Mouse (Mus musculus) granulocyte monocyte progenitor cell, adult 5-6 weeks (primary cell): ENCODE results near the gene 4930564D02Rik. TPM values are rescaled to one million over a fixed set of nuclear protein-coding genes. Genes with fewer than 3 reads are reported as not detected.

Source experiments
- ATAC-seq: replicated peaks from 2 replicates; pipeline ENCODE4 v1.8.0; 2016; ENCODE audit warnings: mild to moderate bottlenecking, moderate TSS enrichment, inconsistent platforms; ENCODE audit not compliant: poor library complexity, severe bottlenecking
- total RNA-seq, 2 experiments: library from RNA; stranded (forward) in 1 of 2; stranded (reverse) in 1 of 2; fragments of 200-712, 200-1000 nt in 1 of 2; fragments of >200 nt in 1 of 2; fragmentation: Nextera tagmentation in 1 of 2; gene quantifications; 2 replicates each; pipeline ENCODE4 v1.2.3; 2014 to 2017

4930564D02Rik gene
- total RNA-seq, 2 experiments from 2014 or later = not detected

GRCm38 (mm10) chr3:105054952-105055351 is 11.7 kb upstream of the 4930564D02Rik start:
- ATAC-seq = no peak

DNA sequence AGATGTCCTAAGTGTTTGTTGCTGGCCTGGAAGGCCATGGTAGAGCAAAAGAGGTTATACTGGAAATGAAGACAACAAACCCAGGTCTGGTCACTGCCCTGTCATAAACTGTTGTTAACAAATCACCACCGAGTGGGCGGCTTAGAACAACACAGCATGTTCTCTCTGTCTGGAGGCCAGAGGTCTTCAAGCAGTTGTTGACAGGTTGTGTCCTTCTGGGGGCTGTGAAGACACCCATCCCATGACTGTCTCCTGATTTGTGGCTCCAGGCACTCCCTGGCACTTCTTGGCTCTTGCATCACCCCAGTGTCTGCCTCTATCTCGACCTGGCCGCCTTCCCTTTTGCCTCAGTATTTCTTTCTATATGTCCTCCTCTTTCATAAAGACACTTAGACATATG is 11.0 kb upstream of the 4930564D02Rik start:
- ATAC-seq = no peak

GRCm38 (mm10) chr3:105058627-105059513 is 7.8 kb upstream of the 4930564D02Rik start:
- ATAC-seq = peak; percentile 74

DNA sequence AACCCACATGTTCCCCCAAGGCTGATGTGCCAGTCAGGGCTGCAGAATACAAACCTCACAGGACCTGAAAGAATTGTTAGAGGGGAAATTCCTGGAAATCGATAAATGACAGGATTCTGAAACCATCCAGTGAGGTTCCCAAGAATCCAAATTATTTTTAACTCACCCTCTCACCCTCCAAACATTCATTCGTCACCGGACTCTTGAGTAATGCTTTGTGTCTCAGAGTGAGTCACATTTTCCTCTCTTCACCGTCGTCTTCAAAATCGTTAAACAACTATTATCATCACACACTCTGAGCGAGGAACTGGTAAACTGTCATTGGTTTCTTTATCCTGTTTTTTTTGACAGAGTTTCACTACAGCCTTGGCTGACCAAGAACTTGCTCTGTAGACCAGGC is 6.7 kb upstream of the 4930564D02Rik start:
- 0 out of 2 replicates have a peak, but pooled peaks have one; percentile 17 for ATAC-seq

DNA sequence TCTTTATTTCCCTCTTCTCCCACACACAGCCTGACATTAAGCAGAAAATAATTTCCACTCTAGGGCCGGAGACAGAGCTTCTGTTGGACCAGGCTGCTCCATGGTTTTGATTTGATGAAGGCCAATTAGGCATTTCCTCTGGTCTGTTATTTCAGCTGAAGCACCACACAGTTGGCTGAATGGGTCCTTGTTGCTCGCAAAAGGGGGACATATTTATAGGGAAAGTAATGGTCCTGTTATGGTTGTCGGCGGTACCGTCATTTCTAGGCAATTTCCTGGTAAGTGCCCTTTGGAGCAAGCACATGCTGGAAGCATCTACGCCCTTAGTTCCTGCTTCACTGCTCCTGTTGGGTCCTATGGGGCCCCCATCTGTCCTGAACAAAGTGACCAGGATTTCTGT is 5.7 kb upstream of the 4930564D02Rik start:
- no peak for ATAC-seq

DNA sequence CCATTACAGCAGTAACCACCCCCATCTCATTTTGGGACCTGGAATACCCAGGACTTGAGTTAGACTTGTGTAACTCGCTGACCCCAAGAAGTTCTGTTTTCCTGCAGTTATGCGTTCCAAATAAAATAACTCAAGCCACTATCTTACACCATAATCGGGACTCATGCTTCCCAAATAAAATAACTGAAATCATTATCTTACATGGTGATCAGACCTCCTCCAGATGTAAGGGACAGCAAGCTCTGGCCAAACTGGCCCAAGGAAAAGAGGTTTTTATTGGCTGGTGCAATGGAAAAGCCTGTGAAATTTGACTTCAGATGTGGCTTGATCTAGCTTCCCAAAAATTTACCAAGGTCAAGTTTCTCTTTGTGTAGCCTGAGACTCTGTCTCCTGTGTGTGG is 5.1 kb upstream of the 4930564D02Rik start:
- no peak for ATAC-seq

GRCm38 (mm10) chr3:105061991-105062390 is 4.7 kb upstream of the 4930564D02Rik start:
- no peak for ATAC-seq

DNA sequence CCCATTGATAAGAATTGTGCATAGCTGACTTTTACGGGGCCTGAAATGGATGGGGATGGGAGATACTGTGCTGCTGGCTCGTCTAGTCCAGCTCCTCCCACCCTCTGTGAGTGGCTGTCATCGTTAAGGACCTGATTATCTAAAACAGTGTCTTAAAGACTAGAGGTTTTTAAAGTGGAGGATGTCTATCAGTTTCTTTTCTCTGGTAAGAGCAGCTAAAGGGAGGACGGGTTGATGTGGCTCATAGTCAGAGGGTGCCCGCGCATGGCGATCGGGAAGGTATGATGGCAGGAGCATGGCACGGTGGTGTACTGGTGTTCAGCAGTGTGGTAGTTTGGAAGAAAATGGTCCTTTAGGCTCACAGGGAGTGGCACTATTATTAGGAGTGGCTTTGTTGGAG is 4.0 kb upstream of the 4930564D02Rik start:
- ATAC-seq = no peak

- no peak for ATAC-seq
These were observed 3.9 kb downstream of the 4930564D02Rik start for GRCm38 (mm10) chr3:105070553-105070952.

GRCm38 (mm10) chr3:105071251-105071650 is 4.6 kb downstream of the 4930564D02Rik start:
- ATAC-seq = no peak

DNA sequence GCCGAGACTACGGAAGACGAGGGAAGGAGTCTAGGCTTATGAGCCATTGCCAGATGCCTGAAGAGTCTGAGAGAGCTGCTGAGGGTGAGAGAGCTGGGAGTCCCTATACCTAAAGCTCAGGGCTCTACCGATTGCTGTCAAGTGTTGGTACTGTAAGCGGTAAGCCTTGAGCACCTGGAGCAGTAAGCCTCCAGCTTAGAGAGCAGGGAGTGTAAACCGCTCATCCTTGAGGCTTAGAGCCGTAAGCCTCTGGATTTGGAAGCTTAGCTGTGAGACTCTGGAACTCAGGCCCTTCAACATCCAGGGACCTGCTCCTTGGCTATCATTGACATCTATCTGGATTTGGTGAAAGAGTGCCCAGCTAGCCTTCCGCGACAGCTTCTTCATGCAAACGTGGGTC is 5.9 kb downstream of the 4930564D02Rik start:
- no peak for ATAC-seq

- no peak for ATAC-seq
These were observed 9.2 kb downstream of the 4930564D02Rik start for GRCm38 (mm10) chr3:105075796-105076195.

- no peak; the same call in 1 of the 2 replicates for ATAC-seq
These were observed 11.7 kb downstream of the 4930564D02Rik start for GRCm38 (mm10) chr3:105078231-105078826.

DNA sequence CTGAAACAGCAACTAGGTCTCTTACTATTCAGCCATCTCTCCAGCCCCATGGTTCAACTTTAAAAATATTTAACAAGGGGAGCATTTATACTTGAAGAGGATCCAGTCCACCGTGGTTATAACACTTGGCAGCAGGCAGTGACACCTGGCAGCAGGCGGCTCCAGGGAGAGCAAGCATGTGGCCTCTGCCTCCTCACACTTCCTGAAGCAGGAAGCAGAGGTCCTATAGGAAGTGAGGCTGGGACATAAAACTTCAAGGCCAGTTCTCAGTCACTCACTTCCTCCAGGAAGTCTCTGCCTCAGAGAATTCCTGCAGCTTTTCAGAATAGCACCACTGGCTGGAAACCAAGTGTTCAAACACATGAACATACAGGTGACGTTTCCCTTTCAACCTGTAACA is 20.7 kb downstream of the 4930564D02Rik start:
- ATAC-seq = no peak

DNA sequence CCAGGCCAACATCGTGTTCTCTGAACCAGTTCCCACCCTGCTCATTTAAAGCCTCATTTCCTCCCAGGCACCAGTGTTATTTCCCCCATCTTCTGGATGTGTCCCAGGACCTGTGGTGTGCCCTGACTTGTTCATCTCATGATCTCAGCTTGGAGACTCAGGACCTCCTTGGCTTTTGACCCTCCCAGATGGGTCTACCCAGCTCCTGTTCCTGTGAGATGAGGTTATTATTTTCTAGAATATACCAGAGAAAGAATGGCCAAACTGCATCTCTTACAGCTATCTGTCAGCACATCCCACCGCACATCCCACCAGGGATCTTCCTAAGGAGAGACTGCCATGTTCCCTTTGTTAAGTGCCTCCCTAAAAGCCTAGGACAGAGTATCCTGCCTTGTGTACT is 22.0 kb downstream of the 4930564D02Rik start:
- ATAC-seq = no peak

DNA sequence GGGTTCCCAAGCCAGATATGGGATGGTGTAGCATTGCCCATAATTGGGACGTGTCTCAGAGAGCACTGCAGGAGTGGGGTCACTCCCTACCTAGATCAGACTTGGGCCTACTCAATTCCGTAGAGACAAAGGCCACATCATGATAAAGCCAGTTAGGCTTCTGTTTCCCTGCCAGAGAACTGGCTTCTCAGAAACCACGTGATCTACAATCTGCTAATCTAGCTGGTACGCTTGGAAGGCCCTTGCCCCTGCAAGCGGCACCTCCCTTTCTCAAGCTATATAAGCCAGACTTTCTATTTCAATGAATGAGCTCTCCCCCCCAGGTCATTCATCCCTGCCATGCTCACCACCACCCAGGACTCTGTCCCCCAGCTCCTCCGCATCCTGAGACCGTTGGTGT is 23.5 kb downstream of the 4930564D02Rik start:
- no peak for ATAC-seq

DNA sequence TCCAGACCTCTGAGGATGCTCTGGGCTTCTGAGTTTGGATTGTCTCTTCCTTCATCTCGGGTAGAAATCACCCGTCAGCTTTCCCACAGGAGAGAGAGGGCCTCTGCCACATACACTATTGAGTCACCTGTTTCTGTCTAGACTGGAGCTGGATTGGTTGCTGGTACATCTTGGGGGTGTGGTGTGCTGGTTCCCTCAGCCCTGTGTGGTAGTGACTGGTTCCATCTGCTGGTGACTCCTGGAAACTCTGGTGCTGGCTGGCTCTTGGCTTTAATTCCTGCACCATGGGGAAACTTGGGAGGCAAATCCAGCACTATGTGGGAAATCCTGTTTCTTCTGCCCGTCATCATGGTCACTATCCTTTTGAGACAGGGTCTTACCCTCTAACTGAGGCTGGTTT is 24.3 kb downstream of the 4930564D02Rik start:
- ATAC-seq = peak; percentile 72

DNA sequence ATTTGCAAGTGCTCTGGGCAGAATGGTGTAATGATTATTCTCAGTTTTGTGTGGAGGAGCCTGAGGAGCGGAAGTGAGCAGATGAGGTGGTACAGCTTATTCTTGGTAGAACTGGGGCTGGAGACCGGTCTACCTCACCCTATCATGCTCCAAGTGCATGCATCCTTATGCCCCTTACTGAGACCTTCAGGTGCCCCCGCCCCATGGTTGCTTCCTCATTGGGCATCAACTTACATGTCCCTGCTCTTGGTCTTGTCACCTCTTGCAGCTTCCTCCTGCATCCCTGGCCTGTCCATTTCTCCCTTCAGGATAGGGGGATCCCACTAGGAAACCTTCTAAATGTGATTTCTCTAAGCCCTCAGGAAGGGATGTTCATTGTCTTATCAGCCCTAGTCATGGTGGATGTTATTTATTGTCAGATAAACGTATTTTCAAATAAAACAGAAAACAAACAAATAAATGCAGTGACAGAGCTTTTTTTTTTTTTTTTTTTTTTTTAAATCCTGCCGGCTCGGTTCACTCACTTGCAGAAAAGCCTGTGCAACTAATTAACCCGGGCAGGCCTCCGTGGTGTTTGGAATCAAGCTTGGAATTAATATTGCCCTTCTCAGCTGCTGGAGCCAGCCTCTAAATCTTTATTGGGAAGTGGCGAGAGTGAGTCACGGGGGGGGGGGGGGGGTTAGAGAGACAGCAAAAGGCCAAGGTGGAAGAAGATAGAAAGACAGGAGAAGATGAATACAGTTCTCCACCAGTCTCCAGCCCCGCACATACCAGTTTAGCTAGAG is 26.3 kb downstream of the 4930564D02Rik start:
- no peak for ATAC-seq

DNA sequence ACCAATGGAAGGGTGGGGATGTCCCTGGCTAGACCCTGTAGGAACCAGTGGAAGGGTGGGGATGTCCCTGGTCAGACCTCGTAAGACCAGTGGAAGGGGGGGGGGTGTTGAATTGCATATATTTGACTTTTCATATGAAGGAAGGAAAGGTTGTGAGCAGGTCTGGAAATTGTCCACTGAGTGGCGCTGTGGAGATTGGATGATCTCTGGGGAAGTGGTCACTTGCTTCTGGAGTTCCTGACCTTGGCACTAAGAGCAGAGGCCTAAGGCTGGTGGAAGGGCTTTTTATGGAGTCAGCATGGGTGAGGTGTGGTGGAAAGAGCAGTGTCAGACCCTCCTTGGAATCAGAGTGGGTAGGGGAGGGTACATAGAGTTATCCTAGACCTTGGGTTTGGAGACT is 27.8 kb downstream of the 4930564D02Rik start:
- peak; percentile 58; the same call in 1 of the 2 replicates for ATAC-seq

DNA sequence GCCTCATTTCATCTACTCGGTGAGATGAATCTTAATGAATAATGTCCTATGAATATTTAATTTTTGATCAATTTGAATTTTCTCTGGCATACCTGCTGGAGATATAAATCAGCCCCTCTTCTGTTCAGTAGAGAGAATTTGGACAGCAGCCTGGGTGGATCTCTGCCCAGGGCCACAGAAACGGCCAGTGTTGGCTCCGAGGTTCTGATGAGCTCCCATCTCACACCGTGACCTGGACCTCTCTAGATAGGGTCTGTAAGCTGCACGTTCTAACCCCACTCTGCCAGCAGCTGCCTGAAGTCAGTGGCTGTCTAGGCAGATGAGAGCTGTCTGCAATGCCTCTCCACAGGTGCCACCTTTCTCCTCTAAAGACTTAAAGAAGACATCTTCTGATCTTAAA is 28.4 kb downstream of the 4930564D02Rik start:
- ATAC-seq = no peak

DNA sequence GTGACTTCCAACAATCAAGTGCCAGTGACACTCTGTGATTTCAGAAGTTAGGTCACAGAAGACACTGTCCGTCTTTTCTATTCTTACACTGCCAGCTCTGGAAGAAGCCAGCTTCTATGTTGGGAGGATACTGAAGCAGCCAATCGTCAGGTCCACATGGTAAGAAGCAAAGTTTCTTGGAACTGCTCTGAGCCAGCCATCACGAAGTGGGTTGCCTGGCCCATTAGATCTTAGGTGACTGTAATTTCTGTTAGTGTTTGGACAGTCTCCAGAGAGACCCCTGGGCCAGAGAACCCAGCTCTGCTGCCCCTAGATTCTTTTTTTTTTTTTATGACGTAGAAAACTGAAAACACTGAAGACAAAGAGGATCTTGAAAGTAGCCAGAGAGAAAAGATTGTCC is 30.9 kb downstream of the 4930564D02Rik start:
- no peak for ATAC-seq
